8 mouse cellular contexts compared by ENCODE assay signal in the genomic region with DNA sequence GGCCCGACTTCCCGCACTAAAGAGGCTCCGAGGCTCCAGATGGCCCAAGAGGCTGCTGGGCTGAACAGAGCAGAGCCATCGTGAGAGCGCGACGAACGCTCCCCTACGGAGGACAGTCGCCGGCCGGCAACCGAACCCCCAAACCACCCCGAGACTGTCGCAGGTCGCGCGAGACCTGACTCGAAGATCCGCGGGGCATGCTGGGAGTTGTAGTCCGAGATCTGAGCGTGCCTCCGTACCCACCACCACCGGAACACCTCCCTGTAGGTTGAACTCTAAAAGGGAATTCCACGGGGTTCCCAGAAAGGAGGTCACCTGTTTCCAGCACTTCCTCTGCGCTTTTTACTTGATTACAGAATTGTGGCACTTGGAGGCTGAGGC. TPM values are rescaled to one million over a fixed set of nuclear protein-coding genes. Genes with fewer than 3 reads are reported as not detected.
DNase-seq lines count a peak whose midpoint lies in the region; ATAC-seq and TF ChIP-seq lines count a peak whose summit lies in the region.

A gene (minus strand): TSS at position 235 of the 381 bp plus-strand sequence.

- peaks cover 24% of the 10 kb centered on the region for H3K36me3 ChIP-seq in embryonic facial prominence, embryonic 14.5 days (ENCODE audit: control insufficient read depth, insufficient read depth, low read length)
- H3K36me3 ChIP-seq in limb, embryonic 14.5 days (ENCODE audit: control insufficient read depth, insufficient read depth, low read length), result peaks cover 30% of the 10 kb centered on the region
- peaks cover 16% of the 10 kb centered on the region for H3K36me3 ChIP-seq in midbrain, postnatal 0 days (ENCODE audit: insufficient read depth, low read length)

- TF ChIP-seq CTCF in midbrain, postnatal 0 days (IDR thresholded peaks at IDR 0.05), result no peak

- peak; percentile 97 for ATAC-seq in embryonic facial prominence, embryonic 14.5 days (ENCODE audit: low read depth)
- peak; percentile 98 for ATAC-seq in limb, embryonic 14.5 days (ENCODE audit: low FRiP score, low read depth)
- peak; percentile 96 for ATAC-seq in midbrain, postnatal 0 days (ENCODE audit: low FRiP score)

- WGBS in embryonic facial prominence, embryonic 14.5 days, result under 1% methylated on average over 18 of the region's 27 CpGs
- under 1% methylated on average over 27 of the region's 27 CpGs for WGBS in limb, embryonic 14.5 days
- WGBS in midbrain, postnatal 0 days, result under 1% methylated on average over 27 of the region's 27 CpGs

- peak within 1 kb of the TSS; percentile 97 for H3K4me3 ChIP-seq in embryonic facial prominence, embryonic 14.5 days (ENCODE audit: low read depth, low read length)
- H3K4me3 ChIP-seq in limb, embryonic 14.5 days (replicated peaks; ENCODE audit: low read length), result peak within 1 kb of the TSS; percentile 98
- peak within 1 kb of the TSS; percentile 94 for H3K4me3 ChIP-seq in midbrain, postnatal 0 days (ENCODE audit: low read depth, low read length)

- peak within 1 kb of the TSS; percentile 52 for H3K27ac ChIP-seq in embryonic facial prominence, embryonic 14.5 days (replicated peaks; ENCODE audit: low read depth, low read length)
- peak within 1 kb of the TSS; percentile 15; the same call in 1 of the 2 replicates for H3K27ac ChIP-seq in limb, embryonic 14.5 days (replicated peaks; ENCODE audit: low read depth, low read length)
- H3K27ac ChIP-seq in midbrain, postnatal 0 days (ENCODE audit: low read depth, low read length), result peak within 1 kb of the TSS; percentile 87

- H3K4me2 ChIP-seq in embryonic facial prominence, embryonic 14.5 days (ENCODE audit: low read depth, low read length), result peak within 1 kb of the TSS; percentile 85
- H3K4me2 ChIP-seq in limb, embryonic 14.5 days (replicated peaks; ENCODE audit: low read depth, low read length, severe bottlenecking), result peak within 1 kb of the TSS; percentile 85
- H3K4me2 ChIP-seq in midbrain, postnatal 0 days (ENCODE audit: low read depth, low read length, poor library complexity, severe bottlenecking), result peak within 1 kb of the TSS; percentile 79

- DNase-seq in 3T3-L1 (ENCODE audit: low read depth, low spot score), result peak; percentile 90
- peak; percentile 78 to 79 for DNase-seq in adrenal gland, postnatal 4 days (ENCODE audit: low spot score in 2 of 2)
- DNase-seq in embryonic facial prominence, embryonic 14.5 days (ENCODE audit: low spot score), result peak; percentile 98
- peak; percentile 93 for DNase-seq in heart, adult 8-10 months (ENCODE audit: low spot score)
- peak; percentile 96 for DNase-seq in kidney, adult 9 months
- DNase-seq in limb, embryonic 14.5 days (ENCODE audit: low spot score), result peak; percentile 97
- DNase-seq in midbrain, postnatal 0 days (ENCODE audit: low spot score), result peak; percentile 98
- DNase-seq in spleen, postnatal 14 days (ENCODE audit: low spot score in 2 of 2), result peak; percentile 89 to 96

- no peaks in the 10 kb centered on the region for H3K9me3 ChIP-seq in embryonic facial prominence, embryonic 14.5 days (ENCODE audit: control insufficient read depth, low read length)
- no peaks in the 10 kb centered on the region for H3K9me3 ChIP-seq in limb, embryonic 14.5 days (ENCODE audit: control insufficient read depth, low read length)
- no peaks in the 10 kb centered on the region for H3K9me3 ChIP-seq in midbrain, postnatal 0 days (ENCODE audit: low read length)

- no peaks in the 10 kb centered on the region for H3K4me1 ChIP-seq in embryonic facial prominence, embryonic 14.5 days (ENCODE audit: control insufficient read depth, insufficient read depth, low read length)
- H3K4me1 ChIP-seq in limb, embryonic 14.5 days (ENCODE audit: control insufficient read depth, insufficient read depth, low read length), result peaks cover 9% of the 10 kb centered on the region; the same call in 1 of the 2 replicates
- no peaks in the 10 kb centered on the region for H3K4me1 ChIP-seq in midbrain, postnatal 0 days (ENCODE audit: insufficient read depth, low read length)

- no peaks in the 10 kb centered on the region for H3K27me3 ChIP-seq in embryonic facial prominence, embryonic 14.5 days (replicated peaks; ENCODE audit: control insufficient read depth, insufficient read depth, low read length)
- no peaks in the 10 kb centered on the region for H3K27me3 ChIP-seq in limb, embryonic 14.5 days (ENCODE audit: control insufficient read depth, insufficient read depth, low read length)
- no peaks in the 10 kb centered on the region for H3K27me3 ChIP-seq in midbrain, postnatal 0 days (ENCODE audit: insufficient read depth, low read length)

- H3K9ac ChIP-seq in embryonic facial prominence, embryonic 14.5 days (ENCODE audit: low read depth, low read length), result peak within 1 kb of the TSS; percentile 97
- peak within 1 kb of the TSS; percentile 93 for H3K9ac ChIP-seq in limb, embryonic 14.5 days (ENCODE audit: low read depth, low read length, severe bottlenecking)
- H3K9ac ChIP-seq in midbrain, postnatal 0 days (replicated peaks; ENCODE audit: low read length, poor library complexity, severe bottlenecking), result peak within 1 kb of the TSS; percentile 97

- 0 out of 2 replicates have a peak, but pooled peaks have one; percentile 71 for TF ChIP-seq POLR2A in limb, embryonic 14.5 days (IDR thresholded peaks at IDR 0.05; ENCODE audit: borderline replicate concordance, extremely low read depth, insufficient read depth, insufficient read length)

RNA-seq across cellular contexts. Expression of the gene that starts here (rescaled TPM):
- total RNA-seq in adrenal gland, postnatal 4 days (2021), result 10 to 100 TPM; 78.0 to 89.7 TPM
- 124 and 134 TPM in 2 replicates for polyA plus RNA-seq in embryonic facial prominence, embryonic 14.5 days (2014; fragmentation: Nextera tagmentation; extraction: Ambion mirVana)
- 100 to 1,000 TPM in 1 of 4 experiments, 10 to 100 TPM in 3; 93.5 to 102 (median 96.6) TPM for total RNA-seq in heart, adult 8-10 months (2022)
- polyA plus RNA-seq in limb, embryonic 14.5 days (2012; rRNA removed), result 84.6 and 93.8 TPM in 2 replicates
- 125 and 139 TPM in 2 replicates for polyA plus RNA-seq in limb, embryonic 14.5 days (2014; fragmentation: Nextera tagmentation; extraction: Ambion mirVana)
- 205 and 230 TPM in 2 replicates for total RNA-seq in midbrain, postnatal 0 days (2014; rRNA removed)
- polyA plus RNA-seq in midbrain, postnatal 0 days (2015; fragmentation: Nextera tagmentation; extraction: Ambion mirVana), result 240 and 248 TPM in 2 replicates

Comparison
In these comparisons a context has a peak if more than half of its experiments do, and no peak if none do; other contexts are left out.
1. Peak in every context shown above with its lines: DNase-seq, ATAC-seq, H3K4me3 ChIP-seq and H3K27ac ChIP-seq.
2. H3K27ac ChIP-seq: peak in every context shown above with its lines; median percentile 87 in midbrain, postnatal 0 days; 52 in embryonic facial prominence, embryonic 14.5 days; 15 in limb, embryonic 14.5 days.